In the genomic region with DNA sequence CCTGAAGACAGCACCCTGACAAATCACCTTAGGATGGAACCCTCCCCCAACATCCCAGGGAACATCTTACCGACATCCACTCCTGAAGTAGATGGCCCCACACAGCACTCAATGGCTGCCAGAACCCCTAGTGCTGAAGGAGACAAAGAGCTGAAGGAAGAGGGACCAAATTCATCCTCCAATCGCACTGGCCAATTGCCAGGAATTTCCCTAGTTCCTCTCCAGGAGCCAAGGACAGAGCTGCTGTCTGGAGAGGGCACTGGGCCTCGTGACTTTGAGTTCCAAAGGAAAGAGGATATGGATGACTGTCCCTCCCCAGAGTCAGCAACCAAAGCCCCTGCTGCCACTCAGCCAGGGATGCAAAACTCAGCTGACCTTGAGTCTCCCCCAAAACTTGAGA, we compare ENCODE assay signal across 21 mouse cellular contexts. TPM values are rescaled to one million over a fixed set of nuclear protein-coding genes. Genes with fewer than 3 reads are reported as not detected.
DNase-seq lines count a peak whose midpoint lies in the region; ATAC-seq and TF ChIP-seq lines count a peak whose summit lies in the region.
"Had no signal": no experiment of that assay in that cellular context is flagged by ENCODE, and none has a peak within 500 bp of the region (broad histone marks: within the 10 kb centered on the region; RNA-seq: fewer than 3 reads in every experiment).

No protein-coding gene starts in this region.

- H3K9ac ChIP-seq in heart, embryonic 13.5 days: no peak overlapping the region
- H3K9ac ChIP-seq in lung, embryonic 14.5 days: no peak overlapping the region
- H3K9ac ChIP-seq: embryonic facial prominence, embryonic 15.5 days; neural tube, embryonic 13.5 days had no signal

- H3K9me3 ChIP-seq in heart, embryonic 13.5 days: no peaks in the 10 kb centered on the region
- no peaks in the 10 kb centered on the region for H3K9me3 ChIP-seq in lung, embryonic 14.5 days (ENCODE audit: low read depth, low read length)
- H3K9me3 ChIP-seq: embryonic facial prominence, embryonic 15.5 days; forebrain, embryonic 10.5 days; neural tube, embryonic 13.5 days had no signal

- H3K36me3 ChIP-seq in heart, embryonic 13.5 days: no peaks in the 10 kb centered on the region
- no peaks in the 10 kb centered on the region for H3K36me3 ChIP-seq in lung, embryonic 14.5 days (ENCODE audit: insufficient read depth)
- H3K36me3 ChIP-seq: embryonic facial prominence, embryonic 15.5 days; forebrain, embryonic 10.5 days; G1E; neural tube, embryonic 13.5 days had no signal

- peak; percentile 40; the same call in 1 of the 2 replicates for ATAC-seq in heart, embryonic 13.5 days (ENCODE audit: extremely low read depth, insufficient number of reproducible peaks, low FRiP score, low TSS enrichment)
- no peak for ATAC-seq in lung, embryonic 14.5 days (ENCODE audit: insufficient read depth)
- no peak for ATAC-seq in granulocyte monocyte progenitor cell, adult 5-6 weeks (replicated peaks; ENCODE audit: poor library complexity, severe bottlenecking)
- ATAC-seq: CD4-positive, CD25-positive, alpha-beta regulatory T cell, adult 4 months; hindbrain, postnatal 0 days had no signal

- no peak overlapping the region for H3K4me3 ChIP-seq in heart, embryonic 13.5 days
- H3K4me3 ChIP-seq in lung, embryonic 14.5 days (ENCODE audit: low read depth, low read length): no peak overlapping the region
- H3K4me3 ChIP-seq: embryonic facial prominence, embryonic 15.5 days; forebrain, embryonic 10.5 days; heart, adult 2 months; neural tube, embryonic 13.5 days had no signal

- H3K27ac ChIP-seq in heart, embryonic 13.5 days (replicated peaks): no peak overlapping the region
- no peak overlapping the region for H3K27ac ChIP-seq in lung, embryonic 14.5 days (ENCODE audit: low read depth)
- H3K27ac ChIP-seq: embryonic facial prominence, embryonic 15.5 days; forebrain, embryonic 10.5 days; heart, adult 2 months; hindbrain, postnatal 0 days; neural tube, embryonic 13.5 days; stomach, postnatal 0 days had no signal

- DNase-seq in adrenal gland, adult (ENCODE audit: inconsistent age in 2 of 2, low spot score in 1 of 2): peak; percentile 56 to 72
- DNase-seq in adrenal gland, postnatal 4 days (ENCODE audit: low spot score in 2 of 2): no peak
- DNase-seq in heart, postnatal 4 days: no peak
- DNase-seq in lung, embryonic 14.5 days: peak; percentile 65
- DNase-seq in lung, postnatal 14 days: no peak
- peak; percentile 54 for DNase-seq in skeletal muscle tissue, adult 2 months (ENCODE audit: low read depth, low spot score)
- DNase-seq: cerebellum, adult 9-11 months; heart, adult 2 months; lung, adult 18-20 months; lung, postnatal 4 days; thymus, postnatal 36 days had no signal

- 36% methylated on average over 3 of the region's 3 CpGs for WGBS in heart, embryonic 13.5 days
- 34% methylated on average over 3 of the region's 3 CpGs for WGBS in lung, embryonic 14.5 days

- no peak for TF ChIP-seq CTCF in lung, embryonic 14.5 days (IDR thresholded peaks at IDR 0.05; ENCODE audit: low read depth)

- peaks cover 25% of the 10 kb centered on the region for H3K4me1 ChIP-seq in heart, embryonic 13.5 days
- peaks cover 3% of the 10 kb centered on the region; the same call in 1 of the 2 replicates for H3K4me1 ChIP-seq in lung, embryonic 14.5 days (ENCODE audit: insufficient read depth)
- H3K4me1 ChIP-seq: forebrain, embryonic 10.5 days; neural tube, embryonic 13.5 days had no signal

- no peak overlapping the region for H3K4me2 ChIP-seq in heart, embryonic 13.5 days
- no peak overlapping the region for H3K4me2 ChIP-seq in lung, embryonic 14.5 days
- H3K4me2 ChIP-seq: embryonic facial prominence, embryonic 15.5 days; midbrain, embryonic 11.5 days; neural tube, embryonic 13.5 days had no signal

- peaks cover 18% of the 10 kb centered on the region for H3K27me3 ChIP-seq in heart, embryonic 13.5 days (replicated peaks)
- no peaks in the 10 kb centered on the region for H3K27me3 ChIP-seq in lung, embryonic 14.5 days (ENCODE audit: insufficient read depth, low read length)
- H3K27me3 ChIP-seq: embryonic facial prominence, embryonic 15.5 days; neural tube, embryonic 13.5 days had no signal

RNA-seq across cellular contexts. Expression of a gene that starts 44.7 kb away (rescaled TPM):
- 10 to 100 TPM; 50.8 to 55.8 TPM for total RNA-seq in adrenal gland, postnatal 4 days (2021)
- polyA plus RNA-seq in heart, embryonic 13.5 days (2015; fragmentation: Nextera tagmentation; extraction: Ambion mirVana): 40.6 and 42.5 TPM in 2 replicates
- total RNA-seq in heart, postnatal 4 days (2021): 100 to 1,000 TPM; 140 to 147 TPM
- polyA plus RNA-seq in lung, embryonic 14.5 days (2014; fragmentation: Nextera tagmentation; extraction: Ambion mirVana): 32.6 and 33.8 TPM in 2 replicates
- 10.9 and 22.5 TPM in 2 replicates for total RNA-seq in granulocyte monocyte progenitor cell, adult 5-6 weeks (2014; fragmentation: Nextera tagmentation)
- 3.7 and 6.2 TPM in 2 replicates for total RNA-seq in granulocyte monocyte progenitor cell, adult 5-6 weeks (2017)
- polyA plus RNA-seq: G1E had no signal

RNA-seq across cellular contexts. Expression of a gene that starts 49.0 kb away (rescaled TPM):
- 100 to 1,000 TPM in 1 of 2 experiments, 10 to 100 TPM in 1; 96.3 to 100 TPM for total RNA-seq in adrenal gland, postnatal 4 days (2021)
- 124 and 134 TPM in 2 replicates for polyA plus RNA-seq in heart, embryonic 13.5 days (2015; fragmentation: Nextera tagmentation; extraction: Ambion mirVana)
- 10 to 100 TPM; 70.1 to 76.5 TPM for total RNA-seq in heart, postnatal 4 days (2021)
- polyA plus RNA-seq in lung, embryonic 14.5 days (2014; fragmentation: Nextera tagmentation; extraction: Ambion mirVana): 185 and 192 TPM in 2 replicates
- 121 and 125 TPM in 2 replicates for total RNA-seq in granulocyte monocyte progenitor cell, adult 5-6 weeks (2014; fragmentation: Nextera tagmentation)
- total RNA-seq in granulocyte monocyte progenitor cell, adult 5-6 weeks (2017): 204 and 256 TPM in 2 replicates

Comparison
In these comparisons a context has a peak if more than half of its experiments do, and no peak if none do; other contexts are left out.
1. DNase-seq: peak in adrenal gland, adult (2 of 2), lung, embryonic 14.5 days (single experiment) and skeletal muscle tissue, adult 2 months (single experiment); none in adrenal gland, postnatal 4 days (0 of 2), heart, postnatal 4 days (single experiment) and lung, postnatal 14 days (single experiment).